Mouse (Mus musculus) Patski (cell line): ENCODE measurements around the gene Fmnl2. TPM values are rescaled to one million over a fixed set of nuclear protein-coding genes. Genes with fewer than 3 reads are reported as not detected.

Source experiments
- ATAC-seq: fragments of 100-300 bp; one replicate; pipeline ENCODE4 v1.8.0; 2021
- CTCF ChIA-PET: fragments of 350-600 bp; sonication (Branson Sonifier 250); formaldehyde crosslinking; loops from one replicate; lab custom pipeline; 2022; ENCODE audit warnings: inconsistent platforms; lab: Charles Lee
- POLR2A ChIA-PET: fragments of 350-600 bp; sonication (Branson Sonifier 250); formaldehyde crosslinking; loops from one replicate; lab custom pipeline; 2022; ENCODE audit warnings: antibody characterized with exemption, inconsistent platforms; lab: Charles Lee
- DNase-seq: peaks from one replicate; pipeline ENCODE4 v3.0.0-alpha.2; 2011; ENCODE audit warnings: low read depth, low spot score
- H3K27me3 ChIP-seq: fragments of 371-371 bp; one replicate; pipeline ENCODE4 v1.5.1; 2021
- CTCF ChIP-seq: fragments of 100-300 bp; IDR thresholded peaks from one replicate; pipeline ENCODE4 v1.5.1; 2021
- in situ Hi-C: fragments of 300-500 bp; cut with MboI; formaldehyde crosslinking; loops from 3 replicates; pipeline ENCODE4 v1.11.1; 2018; ENCODE audit warnings: low pct_unique_long_range_greater_than_20kb, mixed read lengths
- polyA plus RNA-seq: library from polyadenylated mRNA; unstranded; gene quantifications from one replicate; pipeline ENCODE4 v1.2.3, GENCODE M21; 2021

Fmnl2 gene
- polyA plus RNA-seq, 1 experiment from 2014 or later, result 14.4 TPM

DNA sequence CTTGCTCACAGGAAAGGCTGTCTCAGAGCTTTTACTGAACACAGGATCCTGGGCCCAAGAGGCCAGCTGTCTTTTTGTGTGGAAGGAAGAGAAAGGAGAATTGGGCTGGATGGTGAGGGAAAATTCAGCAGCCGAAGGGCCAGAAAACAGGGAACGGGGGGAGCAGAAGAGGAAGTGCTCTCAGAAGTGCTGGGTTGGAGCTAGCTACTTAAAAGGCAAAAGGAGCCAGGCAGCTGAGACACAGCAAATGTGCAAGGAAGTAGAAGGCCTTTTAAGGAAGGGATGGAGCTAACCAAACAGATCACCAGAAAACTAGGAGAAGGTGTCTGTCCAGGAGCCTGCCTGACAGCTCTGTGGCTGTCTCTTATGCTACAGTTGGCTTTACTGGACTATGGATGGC lies 103.0 kb downstream of the Fmnl2 start:
- ChIA-PET CTCF (no interaction called here), POLR2A (interaction anchor here (0.8 kb wide), 1 partner anchor 100 kb away, joined by 3 read pairs; no protein-coding TSS in a partner anchor)
- no peak for ATAC-seq
- H3K27me3 ChIP-seq, result no peaks in the 10 kb centered on the region
- TF ChIP-seq CTCF, result no peak
- in situ Hi-C loops, result no loop called here
- no peak for DNase-seq

DNA sequence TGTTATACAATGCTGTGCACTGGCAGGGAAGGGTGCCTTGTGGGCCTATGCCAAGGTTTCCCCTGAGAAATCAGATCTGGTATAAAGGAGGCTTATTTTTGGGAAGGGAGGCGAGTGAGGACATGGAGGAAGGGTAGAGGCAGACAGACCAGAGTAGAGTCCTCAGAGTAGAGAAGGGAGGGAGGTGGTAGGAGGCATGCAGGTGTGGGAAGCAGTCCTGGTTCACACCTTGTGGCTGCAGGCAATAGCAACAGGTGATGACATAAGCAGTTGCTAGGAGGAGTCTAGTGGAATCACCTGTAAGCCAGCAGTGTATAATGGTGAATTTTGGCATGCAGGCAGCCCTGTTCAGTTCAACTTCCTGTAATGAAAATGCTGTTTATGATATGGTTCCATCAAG lies 105.8 kb downstream of the Fmnl2 start:
- ChIA-PET POLR2A (no interaction called here), CTCF (no interaction called here)
- no peak for TF ChIP-seq CTCF
- H3K27me3 ChIP-seq, result no peaks in the 10 kb centered on the region
- in situ Hi-C loops, result no loop called here
- DNase-seq (no peak), ATAC-seq (no peak)

DNA sequence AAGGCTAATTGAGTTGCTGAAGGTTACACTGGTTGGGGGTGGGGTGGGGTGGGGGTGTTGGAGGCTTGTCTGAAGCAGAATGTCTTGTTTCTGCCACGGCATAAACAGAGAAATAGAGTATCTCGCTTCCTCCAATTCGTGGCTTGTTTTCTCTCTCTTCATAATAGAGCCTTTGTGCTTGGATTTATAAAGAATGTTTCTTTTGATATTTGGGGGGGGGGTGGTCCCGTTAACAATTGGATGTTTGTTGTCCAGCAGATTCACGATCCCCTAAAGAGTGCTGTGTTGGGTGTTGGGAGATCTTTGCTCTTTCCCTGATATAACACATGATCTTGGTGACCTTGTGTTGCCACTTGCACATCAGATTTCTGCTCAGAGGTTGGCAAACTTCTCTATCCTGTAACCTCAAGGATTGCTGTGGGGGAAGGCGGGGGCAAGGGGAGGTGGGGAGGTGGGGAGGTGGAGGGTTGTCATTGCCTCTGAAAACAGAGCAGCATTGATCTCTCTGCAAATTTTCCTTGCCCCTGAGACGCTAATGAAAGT lies 106.8 kb downstream of the Fmnl2 start:
- POLR2A ChIA-PET, result interaction anchor here (0.5 kb wide), 1 partner anchor 95 kb away, joined by 3 read pairs; no protein-coding TSS in a partner anchor
- ATAC-seq (no peak), DNase-seq (no peak)
- no peaks in the 10 kb centered on the region for H3K27me3 ChIP-seq
- no peak for TF ChIP-seq CTCF
- in situ Hi-C loops, result no loop called here
- CTCF ChIA-PET, result no interaction called here

DNA sequence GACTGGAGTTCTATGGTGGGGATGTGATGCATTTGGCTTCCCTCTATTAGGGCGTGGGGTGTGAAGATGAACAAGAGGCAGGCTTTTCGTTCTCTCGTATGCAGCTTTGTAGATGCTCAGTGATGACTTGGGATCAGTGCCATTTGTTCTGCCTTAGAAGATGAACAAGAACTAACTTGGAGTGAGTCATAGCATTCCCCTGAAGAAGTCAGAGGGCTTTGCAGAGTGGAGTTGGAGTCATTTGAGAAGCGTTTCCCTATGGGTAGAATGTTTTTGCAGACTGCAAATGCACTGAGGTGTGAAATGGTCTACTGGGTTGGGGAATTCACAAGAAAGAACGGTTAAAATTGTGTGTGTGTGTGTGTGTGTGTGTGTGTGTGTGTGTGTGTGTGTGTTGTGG lies 108.6 kb downstream of the Fmnl2 start:
- no peak for TF ChIP-seq CTCF
- ChIA-PET POLR2A (interaction anchor here (0.6 to 0.7 kb wide), 2 partner anchors 54 to 169 kb away, joined by 3 to 5 read pairs; no protein-coding TSS in a partner anchor), CTCF (interaction anchor here (0.8 to 0.9 kb wide), 2 partner anchors 8 to 22 kb away, joined by 4 read pairs; no protein-coding TSS in a partner anchor)
- DNase-seq, result peak; percentile 63
- ATAC-seq, result peak; percentile 88
- in situ Hi-C loops, result no loop called here
- no peaks in the 10 kb centered on the region for H3K27me3 ChIP-seq

DNA sequence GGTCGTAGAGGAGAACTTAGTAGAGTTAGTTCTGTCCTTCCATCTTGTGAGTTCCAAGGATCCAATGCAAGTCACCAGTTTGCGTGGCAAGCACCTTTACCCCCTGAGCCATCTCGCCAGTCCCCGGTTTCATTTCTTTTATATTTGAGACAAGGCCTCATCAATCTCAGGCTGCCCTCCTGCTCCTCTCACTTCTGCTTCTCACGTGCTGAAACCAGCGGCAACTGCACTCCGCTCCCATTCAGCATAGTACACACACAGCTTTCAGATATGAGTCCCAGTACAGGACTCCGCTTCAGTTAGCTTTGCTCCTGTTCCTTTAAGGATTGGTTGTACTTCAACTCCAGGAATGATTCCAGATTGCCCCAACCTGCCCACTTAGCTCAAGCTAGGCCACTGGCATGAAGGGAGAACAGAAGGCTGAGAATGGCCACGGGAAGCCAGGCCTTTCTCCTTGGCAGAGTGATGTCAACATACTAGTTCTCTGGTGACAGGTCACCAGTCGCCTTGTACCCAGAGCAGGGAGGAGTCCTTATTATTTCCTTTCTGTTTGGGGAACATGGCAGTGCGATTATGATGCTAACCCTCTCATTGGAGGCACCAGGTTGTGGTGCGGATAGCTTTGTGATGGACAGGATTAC lies 109.3 kb downstream of the Fmnl2 start:
- no peak for ATAC-seq
- in situ Hi-C loops, result no loop called here

DNA sequence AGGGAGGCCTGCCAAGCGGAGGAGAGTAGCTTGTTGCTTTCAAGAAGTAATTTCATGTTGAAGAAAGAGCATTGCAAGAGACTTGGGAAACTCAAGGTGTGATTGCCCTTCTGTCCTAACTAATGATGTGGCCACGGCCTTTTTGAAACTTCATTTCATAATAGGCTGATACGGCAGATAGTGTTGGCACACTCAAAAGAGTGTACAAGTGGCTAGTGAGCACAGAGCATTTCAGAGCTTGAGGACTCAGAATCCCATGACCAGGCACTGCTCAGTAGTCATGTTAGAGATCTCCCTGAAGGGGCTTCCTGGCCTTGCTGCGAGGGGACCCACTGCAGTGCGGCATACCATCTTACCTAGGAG lies 109.8 kb downstream of the Fmnl2 start:
- CTCF ChIA-PET, result interaction anchor here (0.7 to 1.4 kb wide), 4 partner anchors 12 to 205 kb away, joined by 3 read pairs; no protein-coding TSS in a partner anchor
- no peaks in the 10 kb centered on the region for H3K27me3 ChIP-seq
- POLR2A ChIA-PET, result interaction anchor here (1.0 to 1.1 kb wide), 2 partner anchors 12 to 59 kb away, joined by 3 to 5 read pairs; no protein-coding TSS in a partner anchor
- TF ChIP-seq CTCF, result no peak
- no peak for ATAC-seq
- in situ Hi-C loops, result no loop called here
- DNase-seq, result no peak

More for the DNA sequence above, 109.3 kb downstream of the Fmnl2 start:
- POLR2A ChIA-PET, result interaction anchor here (1.0 to 1.1 kb wide), 2 partner anchors 13 to 58 kb away, joined by 3 to 5 read pairs; no protein-coding TSS in a partner anchor
- H3K27me3 ChIP-seq, result no peaks in the 10 kb centered on the region
- no peak for DNase-seq
- CTCF ChIA-PET, result interaction anchor here (1.2 to 1.4 kb wide), 3 partner anchors 13 to 116 kb away, joined by 3 read pairs; no protein-coding TSS in a partner anchor
- no peak for TF ChIP-seq CTCF

DNA sequence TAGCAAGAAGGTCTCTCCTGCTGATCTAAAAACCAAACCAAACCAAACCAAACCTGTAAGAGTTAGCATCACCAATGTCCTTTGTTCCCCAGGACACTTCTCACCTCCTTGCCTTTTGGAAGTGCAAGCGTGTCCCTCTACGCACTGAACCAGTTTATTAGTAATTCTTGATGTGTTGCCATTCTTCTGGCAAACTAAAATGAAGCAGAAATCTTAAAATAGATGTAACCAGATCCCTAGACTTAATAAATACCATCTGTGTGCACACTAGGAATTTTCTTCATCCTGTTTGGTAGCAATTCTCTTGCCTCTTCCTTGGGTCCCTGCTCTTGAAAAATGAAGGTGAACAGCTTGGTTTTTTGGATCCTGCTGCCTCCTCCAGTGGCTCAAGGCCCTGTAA lies 111.2 kb downstream of the Fmnl2 start:
- no peak for TF ChIP-seq CTCF
- no peaks in the 10 kb centered on the region for H3K27me3 ChIP-seq
- ChIA-PET CTCF (interaction anchor here (1.1 kb wide), 1 partner anchor 213 kb away, joined by 3 read pairs; no protein-coding TSS in a partner anchor), POLR2A (no interaction called here)
- in situ Hi-C loops, result no loop called here
- no peak for DNase-seq
- no peak for ATAC-seq

DNA sequence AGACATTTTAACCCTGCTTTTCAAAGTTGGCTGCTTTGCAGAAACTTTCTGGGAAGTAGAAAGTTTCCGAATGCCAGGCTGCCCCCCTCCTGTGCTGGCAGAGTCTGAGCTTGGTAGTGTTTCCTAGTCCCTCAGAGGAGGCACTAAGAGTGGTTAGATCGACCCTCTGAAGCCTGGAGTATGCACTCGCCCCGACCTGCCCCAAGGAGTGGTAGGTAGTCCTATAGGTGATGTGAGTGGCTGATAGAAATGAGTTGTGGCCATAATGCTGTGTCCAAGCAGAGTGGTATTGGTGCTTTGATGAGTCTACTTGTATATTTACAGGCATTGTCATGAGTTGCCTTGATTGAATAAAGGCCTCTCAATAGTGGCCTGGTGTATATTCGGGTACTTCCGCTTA lies 116.4 kb downstream of the Fmnl2 start:
- in situ Hi-C loops, result no loop called here
- ATAC-seq (no peak), DNase-seq (no peak)
- no peak for TF ChIP-seq CTCF
- ChIA-PET CTCF (interaction anchor here (1.0 kb wide), 1 partner anchor 8 kb away, joined by 4 read pairs; no protein-coding TSS in a partner anchor), POLR2A (no interaction called here)
- no peaks in the 10 kb centered on the region for H3K27me3 ChIP-seq

DNA sequence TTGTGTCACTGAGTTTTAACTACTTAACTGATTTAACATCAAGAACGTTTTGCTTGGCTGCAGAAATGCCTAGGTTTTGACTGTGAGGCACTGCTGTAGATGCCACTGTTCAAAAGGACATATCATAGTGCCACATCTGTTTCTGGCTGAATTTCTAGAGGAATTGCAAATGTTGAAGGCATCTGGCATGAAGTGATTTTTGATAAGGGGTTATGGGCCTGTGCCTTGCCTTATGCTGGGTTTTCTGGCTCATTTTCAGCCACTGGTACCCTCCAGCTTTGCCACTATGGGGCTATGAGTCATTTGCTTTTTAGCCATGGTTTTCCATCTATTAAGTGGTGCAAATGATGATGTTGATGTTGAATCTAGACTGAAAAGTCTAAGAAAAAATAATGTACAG lies 117.1 kb downstream of the Fmnl2 start:
- DNase-seq (no peak), ATAC-seq (no peak)
- ChIA-PET CTCF (no interaction called here), POLR2A (interaction anchor here (0.5 kb wide), 1 partner anchor 578 kb away, joined by 3 read pairs; no protein-coding TSS in a partner anchor)
- H3K27me3 ChIP-seq, result no peaks in the 10 kb centered on the region
- no peak for TF ChIP-seq CTCF
- in situ Hi-C loops, result no loop called here

DNA sequence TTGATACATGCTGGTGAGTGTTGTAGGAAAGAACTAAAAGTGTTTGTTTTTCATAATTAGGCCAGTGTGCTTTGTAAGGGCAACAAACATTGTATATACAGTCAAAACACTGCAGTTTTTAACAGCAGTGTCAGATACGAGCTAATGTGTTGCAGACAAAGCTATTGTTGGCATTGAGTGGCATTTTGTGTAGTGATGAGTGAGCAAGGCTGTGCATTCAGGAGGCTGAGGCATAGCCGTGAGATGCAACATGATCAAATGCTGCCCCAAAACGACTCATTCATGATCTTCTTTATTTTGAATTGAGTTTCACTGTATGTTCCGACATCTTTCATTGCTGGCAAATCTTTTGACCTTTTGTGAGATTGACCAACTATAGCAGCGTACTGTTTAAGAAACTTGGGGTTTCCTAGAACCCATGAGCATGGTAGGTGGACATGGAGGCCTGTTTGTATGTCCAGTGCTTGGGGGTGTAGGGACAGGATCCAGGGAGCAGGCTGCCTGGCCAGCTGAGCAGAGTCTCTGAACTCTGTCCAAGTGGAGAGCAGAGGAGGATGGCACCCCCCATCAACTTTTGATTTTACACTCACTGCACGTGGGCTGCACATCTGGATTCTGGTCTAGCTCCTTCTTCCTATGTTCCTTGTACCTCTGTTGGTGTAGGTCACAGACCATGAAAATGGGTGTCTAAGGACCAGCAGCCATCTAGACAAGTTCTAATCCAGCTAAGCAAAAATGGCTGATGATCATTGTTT lies 120.4 kb downstream of the Fmnl2 start:
- H3K27me3 ChIP-seq, result no peaks in the 10 kb centered on the region
- no peak for TF ChIP-seq CTCF
- DNase-seq (no peak), ATAC-seq (no peak)
- in situ Hi-C loops, result no loop called here
- ChIA-PET CTCF (no interaction called here), POLR2A (no interaction called here)

DNA sequence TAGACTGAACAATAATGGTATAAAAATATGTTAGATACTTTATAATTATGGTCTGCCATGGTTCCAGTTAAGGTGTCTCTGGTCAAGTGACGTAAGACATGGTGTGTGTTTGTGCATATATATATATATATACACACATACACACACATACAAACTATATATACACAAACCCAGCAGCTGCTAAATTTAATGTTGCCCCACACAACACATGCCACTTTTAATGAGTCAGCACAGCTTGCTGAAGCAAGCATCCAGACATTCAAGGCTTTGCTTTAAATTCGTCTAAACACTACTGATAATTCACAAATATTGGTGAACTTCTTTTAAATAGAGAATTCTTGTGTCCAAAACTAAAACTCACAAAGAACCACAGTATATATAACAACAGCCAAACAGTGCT lies 121.1 kb downstream of the Fmnl2 start:
- no peak for DNase-seq
- POLR2A ChIA-PET, result no interaction called here
- no peaks in the 10 kb centered on the region for H3K27me3 ChIP-seq
- ATAC-seq, result no peak
- CTCF ChIA-PET, result no interaction called here
- TF ChIP-seq CTCF, result no peak
- in situ Hi-C loops, result no loop called here
